ENCODE assay signal across 8 mouse cellular contexts in genomic region chr2:181522811-181523210, GRCm38 (mm10). TPM values are rescaled to one million over a fixed set of nuclear protein-coding genes. Genes with fewer than 3 reads are reported as not detected.
A peak's percentile ranks its signal among the peaks of the same experiment; 100 is the strongest.
DNase-seq lines count a peak whose midpoint lies in the region; ATAC-seq and TF ChIP-seq lines count a peak whose summit lies in the region.

No protein-coding gene starts in this region.

- no peak for TF ChIP-seq POLR2A in MEL (IDR thresholded peaks at IDR 0.05; ENCODE audit: control insufficient read depth in 1 of 2, insufficient read depth in 1 of 2, low read depth in 1 of 2, low read length in 2 of 2, poor library complexity in 1 of 2)

- WGBS in heart, embryonic 10.5 days = 64% methylated on average over 5 of the region's 5 CpGs

- H3K27me3 ChIP-seq in heart, embryonic 10.5 days (ENCODE audit: insufficient read depth, poor library complexity, severe bottlenecking) = no peaks in the 10 kb centered on the region
- no peaks in the 10 kb centered on the region for H3K27me3 ChIP-seq in MEL (ENCODE audit: control insufficient read depth in 1 of 2, insufficient read depth in 2 of 2, low read length in 2 of 2)

- no peaks in the 10 kb centered on the region for H3K9me3 ChIP-seq in heart, embryonic 10.5 days
- H3K9me3 ChIP-seq in MEL (replicated peaks; ENCODE audit: insufficient read depth, low read length) = no peaks in the 10 kb centered on the region

- no peak for TF ChIP-seq EP300 in MEL (IDR thresholded peaks at IDR 0.05; ENCODE audit: low read depth in 1 of 2, low read length in 2 of 2)

- peaks cover 63% of the 10 kb centered on the region for H3K79me2 ChIP-seq in MEL (ENCODE audit: control insufficient read depth, insufficient read depth, low read length, poor library complexity)

- peak; percentile 32; the same call in 1 of the 2 replicates for ATAC-seq in erythroid progenitor cell, adult 5-6 weeks (replicated peaks; ENCODE audit: low FRiP score, poor library complexity, severe bottlenecking)
- ATAC-seq in activated CD4-positive, CD25-positive, alpha-beta regulatory T cell, adult 4 months = no peak

- peaks cover 29% of the 10 kb centered on the region for H3K4me1 ChIP-seq in heart, embryonic 10.5 days
- peaks cover 10 to 14% of the 10 kb centered on the region in 2 experiments for H3K4me1 ChIP-seq in MEL (ENCODE audit: control insufficient read depth in 1 of 2, insufficient read depth in 2 of 2, low read length in 2 of 2)

- H3K27ac ChIP-seq in heart, embryonic 10.5 days = no peak overlapping the region
- H3K27ac ChIP-seq in MEL (ENCODE audit: control insufficient read depth, low read depth, low read length) = no peak overlapping the region

- H3K4me3 ChIP-seq in heart, embryonic 10.5 days = no peak overlapping the region
- no peak overlapping the region; a peak in 1 of 4 replicates for H3K4me3 ChIP-seq in MEL (ENCODE audit: control insufficient read depth in 1 of 2, insufficient read depth in 1 of 2, low read depth in 2 of 2, low read length in 2 of 2)

- no peak; the same call in 1 of the 2 replicates for TF ChIP-seq RAD21 in MEL (IDR thresholded peaks at IDR 0.05; ENCODE audit: low read depth, low read length)

- TF ChIP-seq CTCF in MEL (IDR thresholded peaks at IDR 0.05 in 2 of 3, conservative IDR thresholded peaks at IDR 0.05 in 1 of 3; ENCODE audit: control insufficient read depth in 1 of 3, insufficient read depth in 1 of 3, low read depth in 2 of 3, low read length in 3 of 3, poor library complexity in 1 of 3, severe bottlenecking in 1 of 3) = peak; percentile 16 to 77 (median 33); a peak in 3 of 6 replicates

- no peak overlapping the region; the same call in 1 of the 2 replicates for H3K9ac ChIP-seq in MEL (ENCODE audit: control insufficient read depth, low read depth, low read length, poor library complexity, severe bottlenecking)

- DNase-seq in heart, postnatal 10 days = peak; percentile 17 to 47
- DNase-seq in heart, embryonic 10.5 days (ENCODE audit: low spot score) = no peak
- peak; percentile 63 to 71 for DNase-seq in B cell, adult 2 months
- peak; percentile 70 for DNase-seq in MEL (ENCODE audit: low read depth, low spot score)
- peak; percentile 42 for DNase-seq in lung, postnatal 10 days
- peak; percentile 15 to 33 for DNase-seq in thymus, postnatal 36 days

- peaks cover 15% of the 10 kb centered on the region for H3K36me3 ChIP-seq in heart, embryonic 10.5 days
- peaks cover 16 to 33% of the 10 kb centered on the region in 2 experiments for H3K36me3 ChIP-seq in MEL (ENCODE audit: control insufficient read depth in 1 of 2, insufficient read depth in 2 of 2, low read length in 2 of 2)

- intact Hi-C loops in heart, postnatal 10 days (cut with DNase I) = no loop called here

TF ChIP-seq in MEL, 35 proteins besides CTCF, POLR2A, EP300 and RAD21:
- 0 out of 2 replicates have a peak, but pooled peaks have one; percentile 11 for TF ChIP-seq MXI1 (IDR thresholded peaks at IDR 0.05; ENCODE audit: low read depth, low read length)
- TF ChIP-seq SMC3 (IDR thresholded peaks at IDR 0.05; ENCODE audit: low read depth, low read length) = peak; percentile 38
- TF ChIP-seq TBP (IDR thresholded peaks at IDR 0.05; ENCODE audit: low read depth, low read length) = no peak
- no peak for TF ChIP-seq MAX (IDR thresholded peaks at IDR 0.05; ENCODE audit: low read length)
- TF ChIP-seq ZKSCAN1 (IDR thresholded peaks at IDR 0.05; ENCODE audit: low read depth, low read length) = no peak
- TF ChIP-seq MEF2A (IDR thresholded peaks at IDR 0.05; ENCODE audit: extremely low read depth, insufficient replicate concordance, low read depth, low read length, poor library complexity, severe bottlenecking) = no peak
- no peak for TF ChIP-seq NRF1 (IDR thresholded peaks at IDR 0.05; ENCODE audit: insufficient read depth, low read depth, low read length, poor library complexity, severe bottlenecking)
- TF ChIP-seq KAT2A (conservative IDR thresholded peaks at IDR 0.05; ENCODE audit: low read depth, low read length) = no peak
- TF ChIP-seq SIN3A (IDR thresholded peaks at IDR 0.05; ENCODE audit: low read length) = peak; percentile 32; the same call in 1 of the 2 replicates
- no peak for TF ChIP-seq ETS1 (IDR thresholded peaks at IDR 0.05; ENCODE audit: low read depth, low read length)

RNA-seq across cellular contexts. Expression of gene Dnajc5, which starts 2.5 kb away (rescaled TPM):
- 100 to 1,000 TPM in 1 of 2 experiments, 10 to 100 TPM in 1; 96.7 to 104 TPM for total RNA-seq in heart, postnatal 10 days (2021)
- polyA plus RNA-seq in heart, embryonic 10.5 days (2016; fragmentation: Nextera tagmentation; extraction: Ambion mirVana) = 87.2 and 97.0 TPM in 2 replicates
- total RNA-seq in MEL (2012; rRNA removed) = 50.6 and 51.9 TPM in 2 replicates
- 100 to 1,000 TPM in 1 of 2 experiments, 10 to 100 TPM in 1; 57.9 to 338 TPM for polyA plus RNA-seq in MEL (2012; ENCODE audit: insufficient read depth in 1 of 2, insufficient read length in 2 of 2, low read depth in 1 of 2, low replicate concordance in 2 of 2, missing spikeins in 1 of 2)
- total RNA-seq in erythroid progenitor cell, adult 5-6 weeks (2015; ENCODE audit: low replicate concordance) = 14.1 and 25.2 TPM in 2 replicates
- total RNA-seq in erythroid progenitor cell, adult 5-6 weeks (2017; ENCODE audit: low replicate concordance) = 21.4 and 23.3 TPM in 2 replicates
- polyA plus RNA-seq in activated CD4-positive, CD25-positive, alpha-beta regulatory T cell, adult 4 months (2017; shearing (Covaris generic)) = 10 to 100 TPM; 36.9 to 37.1 TPM

RNA-seq across cellular contexts. Expression of gene Tpd52l2, which starts 25.9 kb away (rescaled TPM):
- 10 to 100 TPM; 69.9 to 74.9 TPM for total RNA-seq in heart, postnatal 10 days (2021)
- 130 and 162 TPM in 2 replicates for polyA plus RNA-seq in heart, embryonic 10.5 days (2016; fragmentation: Nextera tagmentation; extraction: Ambion mirVana)
- total RNA-seq in MEL (2012; rRNA removed) = 88.2 and 99.5 TPM in 2 replicates
- 100 to 1,000 TPM in 1 of 2 experiments, not detected in 1; 119 TPM for polyA plus RNA-seq in MEL (2012; ENCODE audit: insufficient read depth in 1 of 2, insufficient read length in 2 of 2, low read depth in 1 of 2, low replicate concordance in 2 of 2, missing spikeins in 1 of 2)
- 19.8 and 23.5 TPM in 2 replicates for total RNA-seq in erythroid progenitor cell, adult 5-6 weeks (2015; ENCODE audit: low replicate concordance)
- 45.3 and 90.6 TPM in 2 replicates for total RNA-seq in erythroid progenitor cell, adult 5-6 weeks (2017; ENCODE audit: low replicate concordance)
- 100 to 1,000 TPM in 1 of 2 experiments, 10 to 100 TPM in 1; 88.0 to 103 TPM for polyA plus RNA-seq in activated CD4-positive, CD25-positive, alpha-beta regulatory T cell, adult 4 months (2017; shearing (Covaris generic))

RNA-seq across cellular contexts. Expression of gene Abhd16b, which starts 29.8 kb away (rescaled TPM):
- total RNA-seq in heart, postnatal 10 days (2021) = not detected
- 0.11 TPM in 1 of 2 replicates, not detected in the other for polyA plus RNA-seq in heart, embryonic 10.5 days (2016; fragmentation: Nextera tagmentation; extraction: Ambion mirVana)
- not detected in 2 replicates for total RNA-seq in MEL (2012; rRNA removed)
- under 1 TPM in 1 of 2 experiments, not detected in 1; 0.08 TPM for polyA plus RNA-seq in MEL (2012; ENCODE audit: insufficient read depth in 1 of 2, insufficient read length in 2 of 2, low read depth in 1 of 2, low replicate concordance in 2 of 2, missing spikeins in 1 of 2)
- total RNA-seq in erythroid progenitor cell, adult 5-6 weeks (2015; ENCODE audit: low replicate concordance) = not detected in 2 replicates
- total RNA-seq in erythroid progenitor cell, adult 5-6 weeks (2017; ENCODE audit: low replicate concordance) = not detected in 2 replicates
- not detected for polyA plus RNA-seq in activated CD4-positive, CD25-positive, alpha-beta regulatory T cell, adult 4 months (2017; shearing (Covaris generic))
